Mouse (Mus musculus) erythroblast, adult 5-6 weeks (primary cell): ENCODE measurements around the gene Lrrc17. TPM values are rescaled to one million over a fixed set of nuclear protein-coding genes. Genes with fewer than 3 reads are reported as not detected.

ENCODE experiments used
- ATAC-seq: replicated peaks from 2 replicates; pipeline ENCODE4 v1.8.0; 2016; ENCODE audit warnings: moderate number of reproducible peaks, mild to moderate bottlenecking, moderate TSS enrichment, inconsistent platforms; ENCODE audit not compliant: poor library complexity, low FRiP score, severe bottlenecking
- total RNA-seq, 2 experiments: library from RNA; stranded (forward) in 1 of 2; stranded (reverse) in 1 of 2; fragments of 150-400 nt in 1 of 2; fragments of 200-764, 138-1000 nt in 1 of 2; gene quantifications; 2 replicates each; pipeline versions ENCODE4 v1.2.3 to v1.2.4; 2015 to 2017; ENCODE audit warnings: low replicate concordance in 2 of 2

Gene Lrrc17
- total RNA-seq (2015; ENCODE audit: low replicate concordance) (not detected in 2 replicates), total RNA-seq (2017; ENCODE audit: low replicate concordance) (0.85 TPM in 1 of 2 replicates, not detected in the other)

DNA sequence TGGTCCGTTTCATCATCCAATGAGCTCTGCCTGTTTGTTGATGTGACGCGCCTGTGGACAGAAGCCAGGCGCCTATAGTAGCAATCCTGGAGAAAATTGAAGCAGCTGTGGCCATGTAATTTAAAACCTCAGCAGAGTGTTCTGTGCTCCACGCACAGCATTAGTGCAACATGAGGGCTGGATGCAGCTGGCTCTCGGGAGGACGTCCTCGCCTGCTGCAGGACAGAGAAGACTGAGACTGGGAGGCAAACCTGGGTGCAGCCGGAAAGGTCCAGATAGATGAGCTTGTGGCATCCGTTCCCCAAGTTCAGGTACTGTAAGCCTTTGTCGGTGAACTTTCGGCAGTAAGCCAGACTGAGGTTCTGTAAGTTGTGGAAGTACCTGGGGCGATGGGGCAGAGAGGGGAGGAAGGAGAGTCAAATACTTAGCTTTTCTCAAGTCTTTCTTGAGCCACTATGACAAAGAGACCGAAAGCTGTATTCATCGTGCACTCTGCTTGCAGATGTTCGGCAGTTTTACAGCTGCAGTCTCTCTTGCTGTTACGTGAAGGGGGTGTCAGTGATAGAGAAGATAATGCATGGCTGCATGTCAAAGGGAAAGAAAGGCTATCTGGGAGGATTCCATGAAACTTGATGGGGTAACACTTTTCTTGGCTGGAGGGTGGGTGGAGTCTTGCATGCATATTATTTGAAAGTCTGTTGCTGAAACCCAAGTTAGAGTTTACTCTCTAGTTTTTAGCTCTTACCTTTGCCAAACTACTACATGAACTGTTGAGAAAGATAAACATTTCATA is at the start of gene Lrrc17:
Gene Lrrc17 (plus strand): TSS at position 151 of the 793 bp plus-strand sequence.
- no peak for ATAC-seq

DNA sequence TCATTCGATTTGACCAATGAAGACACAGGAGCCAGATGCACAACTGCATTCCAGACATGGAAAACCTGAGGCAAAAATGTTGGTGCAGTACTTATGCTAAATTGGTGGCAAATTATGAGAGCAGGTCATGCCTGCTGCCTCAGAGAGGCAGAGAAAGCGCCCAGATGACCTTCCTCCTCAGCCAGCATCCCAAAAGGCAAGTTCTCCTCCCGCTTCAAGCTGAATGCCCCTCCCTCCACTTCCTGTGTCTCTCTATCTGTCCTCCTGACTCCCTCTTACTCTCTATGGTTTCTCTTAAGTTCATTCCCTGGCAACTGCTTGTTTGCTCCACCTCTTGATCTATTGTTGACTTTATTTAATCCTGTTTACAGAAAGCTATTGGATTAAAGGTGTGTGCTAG is 48.6 kb upstream of the Lrrc17 start:
- no peak for ATAC-seq

DNA sequence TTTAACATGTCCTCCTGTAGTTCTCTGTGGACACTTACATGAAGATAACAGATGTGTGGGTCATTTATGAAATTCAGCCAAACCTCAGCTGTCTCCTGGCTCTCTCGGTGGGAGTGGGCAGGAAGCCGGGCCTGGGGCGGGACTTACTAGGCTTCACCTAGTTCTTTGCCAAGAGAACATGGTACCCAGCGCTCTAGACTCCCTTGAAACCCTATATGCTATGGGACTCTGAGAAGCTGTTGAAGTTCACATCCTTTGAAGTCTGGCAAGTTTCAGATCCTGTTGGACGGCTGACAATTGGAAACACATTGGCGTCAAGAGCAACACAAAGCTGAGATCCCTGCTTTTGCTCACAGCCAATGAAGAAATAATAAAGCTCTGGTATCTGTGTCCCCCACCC is 47.0 kb upstream of the Lrrc17 start:
- no peak for ATAC-seq

DNA sequence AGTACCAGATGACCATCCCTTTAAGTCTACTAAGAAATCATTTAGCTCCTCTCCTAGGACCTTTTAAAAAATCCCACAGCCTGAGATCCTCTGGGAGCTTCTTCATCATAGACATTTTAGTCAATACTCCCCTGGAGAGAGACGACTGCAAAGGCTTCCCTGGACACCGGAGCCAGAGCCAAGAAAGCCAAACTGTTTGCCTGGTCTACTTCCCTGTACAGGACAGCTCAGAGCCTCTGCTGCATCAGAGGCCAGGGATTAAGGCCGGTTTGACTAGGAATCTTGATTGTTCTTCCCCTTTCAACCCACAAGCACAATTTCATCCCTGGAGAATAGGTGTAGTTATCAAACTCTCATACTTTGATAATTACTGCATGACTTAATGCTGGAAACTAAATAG is 46.5 kb upstream of the Lrrc17 start:
- no peak for ATAC-seq

DNA sequence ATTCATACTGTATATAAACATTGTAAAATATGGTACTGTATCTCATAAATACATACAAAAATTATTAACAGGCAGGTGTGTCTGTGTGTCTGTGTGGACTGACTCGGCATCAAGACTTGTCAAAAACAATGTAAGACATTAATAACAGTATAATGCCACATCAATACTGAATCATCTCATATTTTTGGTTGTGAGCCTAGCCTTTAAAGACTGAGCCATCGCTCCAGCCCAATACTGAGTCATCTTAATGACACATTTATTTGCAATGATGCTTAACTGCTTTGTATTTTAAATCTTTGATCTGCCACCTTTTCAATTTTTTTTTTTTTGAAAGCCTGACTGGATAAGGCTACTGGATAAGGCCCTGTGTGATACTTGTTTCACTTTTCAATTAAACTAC is 44.9 kb upstream of the Lrrc17 start:
- no peak for ATAC-seq

DNA sequence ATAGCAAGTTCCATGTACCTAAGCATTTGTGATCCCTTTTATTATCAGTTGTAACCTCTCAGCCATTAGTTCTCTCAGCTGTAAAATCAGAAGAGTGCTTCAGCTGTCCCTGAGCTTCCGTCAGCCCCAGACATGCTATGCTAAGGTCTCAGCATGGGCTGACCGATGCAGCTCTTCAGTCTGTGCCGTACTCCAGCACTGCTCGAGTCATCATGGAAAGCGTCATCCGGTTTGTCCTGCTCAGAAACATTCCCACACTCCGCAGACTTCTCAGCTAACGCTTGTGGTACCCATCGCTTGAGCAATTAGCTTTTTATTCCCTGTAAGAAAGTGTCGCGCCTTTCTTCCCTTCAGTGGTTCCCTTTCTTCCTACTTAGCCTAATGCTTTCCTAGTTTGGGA is 44.4 kb upstream of the Lrrc17 start:
- no peak for ATAC-seq

DNA sequence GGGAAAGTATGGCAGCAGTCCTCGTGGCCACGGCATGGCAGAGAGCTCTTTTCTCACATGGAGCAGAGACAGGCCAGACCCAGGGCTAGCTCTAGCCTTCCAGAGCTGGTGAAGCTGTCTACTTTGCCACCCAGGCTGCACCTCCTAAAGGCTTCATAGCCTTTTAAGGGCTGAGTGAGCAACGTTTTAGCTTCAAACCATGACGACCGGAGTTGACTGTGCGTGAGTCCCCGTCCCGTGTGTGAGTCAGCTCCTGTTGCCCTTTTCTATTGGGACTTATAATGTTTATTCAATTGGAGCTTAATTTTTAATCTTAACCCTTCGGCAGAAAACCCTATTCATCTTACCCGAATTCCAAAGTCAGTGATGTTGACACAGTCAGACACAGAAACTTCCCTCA is 43.2 kb upstream of the Lrrc17 start:
- no peak for ATAC-seq

DNA sequence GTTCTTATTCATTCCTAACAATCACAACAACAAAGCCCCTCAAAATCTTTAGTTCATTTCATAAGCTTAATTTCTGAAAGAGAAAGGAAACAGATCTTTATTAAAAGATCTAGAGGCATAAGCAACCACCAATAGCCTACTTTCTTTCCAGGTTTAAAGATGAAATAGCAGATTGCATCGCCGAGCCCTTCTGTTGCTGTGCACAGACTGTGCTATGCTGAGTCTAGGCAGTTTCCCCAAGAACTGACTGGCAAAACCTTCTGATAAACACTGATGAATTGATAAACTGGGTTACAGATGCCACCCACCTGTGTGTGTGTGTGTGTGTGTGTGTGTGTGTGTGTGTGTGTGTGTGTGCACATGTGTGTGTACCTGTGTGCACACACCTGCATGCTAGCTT is 42.4 kb upstream of the Lrrc17 start:
- ATAC-seq = no peak

DNA sequence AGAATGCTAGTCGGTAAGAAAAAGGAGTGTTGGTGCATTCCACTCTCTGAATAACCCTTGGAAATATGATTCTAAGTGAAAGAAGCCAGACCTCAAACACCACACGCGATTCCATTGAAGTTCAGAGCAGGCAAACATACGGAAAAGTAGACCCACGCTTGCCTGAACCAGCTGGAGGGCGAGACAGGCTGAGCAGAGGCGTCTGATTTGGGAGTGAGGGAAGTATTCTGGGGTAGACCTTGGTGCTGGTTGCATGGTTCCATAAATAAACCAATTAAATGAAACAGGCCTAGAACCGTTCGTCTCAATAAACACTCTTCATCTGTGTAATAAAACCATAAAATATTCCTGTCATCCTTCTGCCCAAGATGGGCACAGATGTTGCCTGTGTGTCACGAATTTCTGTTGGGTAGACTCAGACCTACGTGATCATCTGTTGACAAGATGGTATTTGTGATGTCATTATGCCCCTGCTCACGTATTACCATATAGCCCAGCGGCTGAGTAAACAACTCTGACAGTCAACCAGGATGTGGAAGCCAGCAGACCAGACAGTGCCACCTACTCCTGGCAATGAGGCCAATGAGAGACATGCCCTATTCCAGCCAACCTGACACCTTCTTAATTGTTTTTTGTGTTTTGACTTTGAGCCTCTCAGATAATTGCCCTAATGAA is 40.3 kb upstream of the Lrrc17 start:
- no peak for ATAC-seq

DNA sequence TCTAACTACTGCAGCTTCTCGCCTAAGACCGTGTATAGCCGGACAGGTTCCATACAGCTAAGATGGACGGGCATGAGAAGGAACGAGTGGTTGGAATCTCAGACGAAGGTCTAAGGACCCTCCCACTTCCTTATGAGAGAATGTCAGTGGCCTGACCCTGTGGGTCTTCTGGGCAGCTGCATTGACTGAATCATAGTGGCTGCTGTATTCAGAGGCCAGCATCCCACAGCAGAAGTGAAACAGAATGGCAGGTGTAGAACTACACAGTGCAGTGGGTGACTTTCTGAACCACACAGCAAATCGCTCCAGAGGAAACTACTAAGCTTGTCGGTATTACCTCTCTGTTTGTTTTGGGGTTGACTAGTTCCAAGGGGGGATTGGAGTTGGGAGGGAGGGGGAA is 38.2 kb upstream of the Lrrc17 start:
- no peak for ATAC-seq

DNA sequence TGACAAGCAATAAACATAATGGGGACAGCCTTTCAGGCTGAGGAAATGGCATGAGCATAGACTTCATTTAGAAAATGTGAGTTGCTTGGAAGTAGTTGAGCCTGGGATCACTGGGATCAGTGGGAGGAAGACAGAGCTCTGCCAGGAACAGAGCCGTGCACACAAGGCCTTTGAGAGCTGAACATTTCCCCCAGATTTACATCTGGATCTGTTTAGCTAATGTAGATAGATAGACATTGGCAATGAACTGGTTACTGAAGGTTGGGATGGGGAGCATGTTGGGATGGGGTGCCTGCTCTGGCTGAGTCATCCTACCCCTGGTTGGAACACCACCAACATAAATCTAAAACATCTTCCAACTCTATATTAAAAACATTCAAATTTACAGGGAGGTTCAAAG is 36.5 kb upstream of the Lrrc17 start:
- no peak for ATAC-seq

DNA sequence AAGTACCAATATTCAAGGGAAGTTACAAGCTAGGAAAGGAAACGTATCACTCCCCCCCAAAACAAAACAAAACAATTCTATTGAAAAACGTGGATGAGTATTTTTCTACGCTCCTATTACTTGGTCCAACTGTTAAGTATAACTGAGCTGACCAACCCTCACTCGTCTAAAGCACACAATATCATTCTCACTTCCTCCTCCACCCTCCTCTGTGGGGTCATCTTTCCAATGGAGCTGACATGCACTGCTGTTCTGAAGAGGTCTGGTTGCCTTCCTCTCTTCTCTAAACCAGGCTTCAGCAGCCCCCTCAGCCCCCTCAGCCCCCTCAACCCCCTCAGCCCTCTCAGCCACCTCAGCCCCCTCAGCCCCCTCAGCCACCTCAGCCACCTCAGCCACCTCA is 33.6 kb upstream of the Lrrc17 start:
- ATAC-seq = no peak

DNA sequence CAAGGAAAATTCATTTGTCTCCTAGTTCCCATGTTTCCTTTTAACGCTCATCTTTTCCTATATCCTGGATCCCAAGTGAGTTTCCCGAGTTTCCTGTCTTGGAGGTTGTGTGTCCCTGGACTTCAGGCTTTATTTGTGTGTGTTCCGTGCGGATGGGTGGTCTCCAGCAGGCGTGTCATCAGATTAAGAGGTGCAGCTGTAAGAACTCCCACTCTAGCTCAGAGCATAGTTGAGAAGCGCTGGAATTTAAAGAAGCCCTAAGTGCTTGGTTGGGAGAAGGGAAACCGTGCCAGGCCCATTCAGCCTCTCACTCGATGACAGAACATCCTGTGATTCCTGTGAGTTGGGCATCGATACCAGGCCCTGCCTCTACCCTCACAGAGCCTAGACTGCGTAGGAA is 30.0 kb upstream of the Lrrc17 start:
- no peak for ATAC-seq

DNA sequence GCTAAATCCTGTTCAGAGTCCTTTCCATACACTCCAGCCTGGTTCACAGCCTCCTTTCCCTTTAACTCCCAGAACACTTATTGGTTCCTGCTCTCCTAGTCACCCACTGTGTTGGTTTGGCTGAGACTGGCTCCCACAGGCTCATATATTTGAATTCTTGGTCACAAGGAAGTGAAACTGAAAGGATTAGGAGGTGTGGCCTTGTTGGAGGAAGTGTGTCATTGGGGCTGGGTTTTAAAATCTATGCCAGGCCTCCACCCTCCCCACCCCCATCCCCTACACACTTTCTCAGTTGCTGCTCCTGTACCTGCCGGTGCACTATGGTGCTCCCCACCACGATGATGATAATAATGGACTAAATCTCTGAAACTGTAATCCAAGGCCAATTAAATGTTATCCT is 25.8 kb upstream of the Lrrc17 start:
- no peak for ATAC-seq

DNA sequence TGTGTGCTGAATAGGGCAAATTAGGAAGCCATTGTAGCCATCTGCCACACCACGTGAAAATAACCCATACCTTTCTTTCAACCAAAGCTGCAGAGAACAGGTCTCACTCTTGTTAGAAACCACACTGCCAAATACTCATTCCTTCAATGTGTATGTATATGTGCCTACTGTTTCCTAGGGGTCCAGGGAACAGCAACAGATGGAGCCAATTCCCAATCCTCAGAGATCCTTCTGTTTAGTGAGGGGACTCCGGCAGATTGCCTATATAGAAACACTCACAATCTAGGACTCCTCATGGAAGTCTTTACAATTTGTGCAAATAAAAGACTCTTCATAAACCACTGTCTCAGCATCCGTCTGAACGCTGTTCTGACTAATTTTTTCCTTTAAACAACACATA is 25.2 kb upstream of the Lrrc17 start:
- ATAC-seq = no peak

DNA sequence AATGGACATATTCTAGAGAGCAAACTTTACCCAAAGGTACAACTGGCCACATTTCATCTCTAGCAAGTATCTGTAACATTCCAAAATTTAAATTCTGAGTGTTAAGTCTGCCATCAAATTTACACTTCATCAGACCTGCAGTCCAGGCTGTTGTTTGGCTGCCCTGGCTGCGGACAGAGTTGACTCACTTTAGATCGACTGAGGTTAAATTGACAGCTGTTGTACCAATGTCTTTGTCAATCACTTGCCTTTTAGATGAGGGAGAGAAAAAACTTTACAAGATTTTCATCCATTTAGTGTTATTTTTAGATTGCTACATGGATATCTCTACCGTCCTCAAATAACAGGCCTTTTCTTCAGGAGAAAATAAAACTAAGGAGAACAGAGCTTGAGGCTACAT is 24.2 kb upstream of the Lrrc17 start:
- ATAC-seq = no peak

DNA sequence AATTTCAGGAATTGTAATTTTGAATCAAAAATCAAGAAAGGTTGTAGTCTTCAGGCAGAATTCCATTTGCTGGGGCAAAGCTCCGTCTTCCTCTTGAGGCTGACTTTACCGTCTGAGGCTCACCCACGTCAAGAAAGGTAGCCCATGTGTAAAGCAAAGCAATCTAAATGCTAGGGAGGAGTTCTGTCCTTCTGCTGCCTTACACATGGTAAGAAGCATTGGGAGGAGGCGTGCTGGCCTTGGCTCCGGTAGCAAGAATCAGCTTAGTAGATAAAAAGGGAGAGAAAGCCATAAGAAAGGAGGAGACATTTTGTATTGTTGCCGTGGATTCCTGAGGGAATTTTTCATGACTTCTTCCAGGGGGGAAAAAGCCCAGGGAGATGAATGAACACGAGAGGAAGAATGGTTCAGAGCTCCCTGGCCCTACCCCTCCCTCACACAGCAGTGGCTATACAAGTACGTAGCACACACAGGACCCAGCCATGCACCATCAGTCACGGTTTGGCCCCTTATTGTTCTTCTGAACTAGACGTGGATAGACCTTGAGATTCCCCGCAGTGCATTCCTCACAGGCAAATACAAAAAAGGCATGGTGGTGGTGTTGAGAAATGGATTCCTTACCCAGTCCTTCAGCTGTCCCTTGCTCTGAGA is 16.4 kb upstream of the Lrrc17 start:
- no peak for ATAC-seq

DNA sequence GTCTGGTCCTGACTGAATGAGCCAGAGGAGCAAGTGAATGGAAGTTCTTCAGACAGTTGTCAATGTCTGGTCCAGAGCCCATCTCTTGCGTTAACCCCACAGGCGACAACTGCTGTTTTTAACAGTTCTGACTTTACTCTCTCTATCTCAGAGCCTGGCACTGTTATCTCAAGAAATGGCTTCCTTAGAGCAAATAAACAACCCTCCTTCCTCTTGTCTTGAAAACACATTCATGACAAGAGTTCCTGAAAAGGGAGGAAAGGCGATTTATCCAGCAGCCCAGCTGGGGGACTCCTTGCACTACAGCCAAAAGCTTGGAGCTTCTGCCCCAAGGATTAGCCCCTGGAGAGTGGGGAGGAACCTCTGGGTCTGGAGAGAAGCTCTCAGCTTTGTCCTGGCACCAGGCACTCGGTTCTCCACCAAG is 15.9 kb upstream of the Lrrc17 start:
- ATAC-seq = no peak

DNA sequence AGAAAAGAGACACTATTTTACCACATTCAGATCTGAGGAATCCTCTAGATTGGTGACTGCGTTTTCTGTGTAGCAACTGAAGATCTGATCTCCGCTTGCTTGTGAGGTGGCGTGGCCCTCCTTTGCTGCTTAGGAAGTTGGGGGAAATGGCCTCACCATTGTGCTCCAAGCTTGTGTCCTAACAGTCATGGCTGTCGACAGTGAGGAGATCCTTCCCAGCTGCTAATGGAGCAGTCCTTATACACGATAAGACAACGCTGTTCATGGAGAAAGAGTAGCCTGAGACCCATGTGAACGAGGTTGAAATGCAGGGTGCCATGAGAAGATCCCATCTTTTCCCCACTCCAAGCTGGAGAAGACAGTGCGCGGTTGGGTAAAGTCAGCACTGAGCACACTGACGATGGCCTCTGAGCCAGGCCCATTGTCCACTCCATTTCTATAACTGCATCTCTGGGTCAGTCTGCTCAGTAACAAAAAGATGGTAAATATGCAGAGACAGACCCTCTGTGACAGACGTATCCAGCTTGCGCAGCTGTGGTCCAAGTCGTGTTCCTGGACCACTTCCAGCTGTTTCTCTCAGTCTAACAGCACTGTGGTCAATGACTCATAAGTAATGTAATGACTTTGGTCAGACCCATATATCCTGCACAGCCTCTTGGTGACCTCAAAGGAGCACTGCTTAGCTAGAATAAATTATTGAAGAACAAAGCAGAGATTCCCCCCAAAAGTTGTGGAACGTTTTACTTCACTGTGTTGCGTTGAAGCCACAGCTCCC is 15.1 kb upstream of the Lrrc17 start:
- ATAC-seq = no peak

DNA sequence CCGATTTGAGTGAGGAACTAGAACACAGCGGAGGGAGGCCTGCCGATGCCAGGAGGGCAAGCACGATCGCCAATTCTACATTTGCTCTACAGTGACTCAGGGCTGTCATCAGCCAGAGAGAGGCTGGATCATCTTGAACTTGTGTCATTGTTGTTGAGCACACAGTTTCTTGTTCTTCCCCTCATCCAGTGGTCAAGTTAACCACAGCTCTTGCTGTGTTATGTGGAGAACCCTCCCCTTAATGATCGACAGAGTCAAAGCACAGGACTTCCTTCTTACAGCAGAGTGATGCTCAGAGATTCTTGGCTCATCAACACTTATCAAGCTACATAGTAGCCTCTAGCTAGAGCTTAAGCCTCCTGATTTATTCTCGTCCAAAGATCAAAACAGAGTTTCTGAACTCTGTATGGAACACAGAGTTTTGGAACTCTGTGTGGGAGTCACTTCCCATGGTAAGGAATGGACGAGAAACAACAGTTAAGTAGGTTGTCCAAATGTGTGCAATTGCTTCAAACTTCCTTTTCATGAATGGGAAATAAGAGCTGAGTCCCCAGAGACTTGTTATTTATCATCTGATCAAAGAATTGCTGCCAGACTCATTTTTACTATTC is 14.1 kb upstream of the Lrrc17 start:
- ATAC-seq = no peak
